19 mouse cellular contexts compared by ENCODE assay signal in genomic region chr6:73530098-73530497, GRCm38 (mm10).
DNase-seq lines count a peak whose midpoint lies in the region; ATAC-seq lines count a peak whose summit lies in the region.
"Had no signal": no experiment of that assay in that cellular context is flagged by ENCODE, and none has a peak within 500 bp of the region (broad histone marks: within the 10 kb centered on the region; RNA-seq: fewer than 3 reads in every experiment).

No protein-coding gene starts in this region.

- H3K4me2 ChIP-seq in liver, embryonic 12.5 days, result peak overlapping the region; percentile 18; the same call in 1 of the 2 replicates
- no peak overlapping the region for H3K4me2 ChIP-seq in liver, embryonic 16.5 days (ENCODE audit: low read depth, low read length)
- H3K4me2 ChIP-seq: heart, embryonic 13.5 days; hindbrain, embryonic 12.5 days had no signal

- intact Hi-C loops in left cerebral cortex, postnatal 36 days (cut with DNase I), result no loop called here
- intact Hi-C loops in heart, postnatal 25 days (cut with DNase I), result no loop called here

- DNase-seq in left cerebral cortex, postnatal 36 days (ENCODE audit: low spot score in 2 of 2), result no peak
- DNase-seq in kidney, adult 9 months, result no peak
- DNase-seq in heart, postnatal 25 days (ENCODE audit: low spot score), result no peak
- DNase-seq: adrenal gland, postnatal 14 days; cerebellum, adult 18-20 months; cerebellum, adult 9-11 months; gastrocnemius, adult 2 months; gastrocnemius, postnatal 25 days; heart, postnatal 4 days had no signal

- no peaks in the 10 kb centered on the region for H3K27me3 ChIP-seq in megakaryocyte, embryonic 14.5 days (replicated peaks)
- H3K27me3 ChIP-seq in liver, embryonic 12.5 days (replicated peaks), result no peaks in the 10 kb centered on the region
- no peaks in the 10 kb centered on the region for H3K27me3 ChIP-seq in liver, embryonic 16.5 days (ENCODE audit: control insufficient read depth, insufficient read depth, low read depth, low read length)
- H3K27me3 ChIP-seq: heart, embryonic 13.5 days; hindbrain, embryonic 12.5 days had no signal

- H3K27ac ChIP-seq in liver, embryonic 12.5 days, result 0 out of 2 replicates have a peak overlapping the region, but pooled peaks have one; percentile 25
- H3K27ac ChIP-seq in liver, embryonic 16.5 days (ENCODE audit: low read length), result no peak overlapping the region
- H3K27ac ChIP-seq: embryonic facial prominence, embryonic 10.5 days; forebrain, embryonic 10.5 days; gastrocnemius, adult 2 months; heart, embryonic 13.5 days; hindbrain, embryonic 12.5 days had no signal

- ATAC-seq in megakaryocyte, adult 5-6 weeks (ENCODE audit: poor library complexity, severe bottlenecking), result no peak
- peak; percentile 95 for ATAC-seq in liver, embryonic 12.5 days
- ATAC-seq in liver, embryonic 16.5 days (ENCODE audit: low read depth), result peak; percentile 93
- ATAC-seq: forebrain, embryonic 14.5 days; hindbrain, embryonic 16.5 days had no signal

- no peaks in the 10 kb centered on the region for H3K36me3 ChIP-seq in megakaryocyte, embryonic 14.5 days (replicated peaks; ENCODE audit: low read length)
- no peaks in the 10 kb centered on the region for H3K36me3 ChIP-seq in liver, embryonic 12.5 days
- H3K36me3 ChIP-seq in liver, embryonic 16.5 days (ENCODE audit: control insufficient read depth, insufficient read depth), result no peaks in the 10 kb centered on the region
- H3K36me3 ChIP-seq: embryonic facial prominence, embryonic 10.5 days; forebrain, embryonic 10.5 days; heart, embryonic 13.5 days; hindbrain, embryonic 12.5 days had no signal

- H3K4me3 ChIP-seq in megakaryocyte, embryonic 14.5 days (replicated peaks), result peak overlapping the region; percentile 6
- H3K4me3 ChIP-seq in liver, embryonic 12.5 days, result no peak overlapping the region
- no peak overlapping the region for H3K4me3 ChIP-seq in liver, embryonic 16.5 days (ENCODE audit: low read depth, low read length)
- H3K4me3 ChIP-seq: embryonic facial prominence, embryonic 10.5 days; forebrain, embryonic 10.5 days; gastrocnemius, adult 2 months; heart, embryonic 13.5 days; hindbrain, embryonic 12.5 days had no signal

- H3K9me3 ChIP-seq in megakaryocyte, embryonic 14.5 days, result peaks cover 8% of the 10 kb centered on the region
- no peaks in the 10 kb centered on the region for H3K9me3 ChIP-seq in liver, embryonic 12.5 days (replicated peaks)
- H3K9me3 ChIP-seq in liver, embryonic 16.5 days (replicated peaks; ENCODE audit: control insufficient read depth, low read length), result no peaks in the 10 kb centered on the region
- H3K9me3 ChIP-seq: embryonic facial prominence, embryonic 10.5 days; forebrain, embryonic 10.5 days; heart, embryonic 13.5 days; hindbrain, embryonic 12.5 days had no signal

- peaks cover 7% of the 10 kb centered on the region for H3K4me1 ChIP-seq in megakaryocyte, embryonic 14.5 days
- H3K4me1 ChIP-seq in liver, embryonic 12.5 days, result peaks cover 23% of the 10 kb centered on the region
- H3K4me1 ChIP-seq in liver, embryonic 16.5 days (ENCODE audit: control insufficient read depth, low read depth, low read length), result no peaks in the 10 kb centered on the region
- H3K4me1 ChIP-seq: embryonic facial prominence, embryonic 10.5 days; heart, embryonic 13.5 days; hindbrain, embryonic 12.5 days had no signal

- H3K9ac ChIP-seq in liver, embryonic 12.5 days, result no peak overlapping the region
- no peak overlapping the region for H3K9ac ChIP-seq in liver, embryonic 16.5 days (ENCODE audit: low read depth, low read length)
- H3K9ac ChIP-seq: heart, embryonic 13.5 days; hindbrain, embryonic 12.5 days had no signal

- WGBS in liver, embryonic 12.5 days (ENCODE audit: insufficient replicate concordance), result 40% methylated on average over 1 of the region's 1 CpGs
- WGBS in liver, embryonic 16.5 days (ENCODE audit: insufficient replicate concordance), result 21% methylated on average over 1 of the region's 1 CpGs
